Mouse (Mus musculus): ENCODE data around the gene Lrrc49. TPM values are rescaled to one million over a fixed set of nuclear protein-coding genes. Genes with fewer than 3 reads are reported as not detected.
A peak's percentile ranks its signal among the peaks of the same experiment; 100 is the strongest.

Gene Lrrc49
- polyA plus RNA-seq, 1 experiment from 2014 or later, result 0.79 TPM

- H3K36me3 ChIP-seq (ENCODE audit: control insufficient read depth, insufficient read depth), result no peaks in the 10 kb centered on the region
- WGBS (ENCODE audit: insufficient replicate concordance), result 3% methylated on average over 66 of the region's 66 CpGs
Observed at GRCm38 (mm10) chr9:60712771-60713541, 25.0 kb upstream of the Lrrc49 start, which contains the start of gene Larp6. Larp6 (plus strand) TSS chr9:60712989.

GRCm38 (mm10) chr9:60712011-60712410 is 24.1 kb upstream of the Lrrc49 start:
- Histone ChIP-seq H3K27me3 (ENCODE audit: control insufficient read depth, insufficient read depth, low read depth, low read length) (peaks cover 14% of the 10 kb centered on the region), H3K4me3 (ENCODE audit: low read depth, low read length) (no peak overlapping the region), H3K4me1 (ENCODE audit: control insufficient read depth, low read depth, low read length) (no peaks in the 10 kb centered on the region; the same call in none of the 2 replicates), H3K9ac (ENCODE audit: low read depth, low read length) (no peak overlapping the region), H3K27ac (ENCODE audit: low read length) (no peak overlapping the region), H3K4me2 (ENCODE audit: low read depth, low read length) (no peak overlapping the region), H3K9me3 (replicated peaks; ENCODE audit: control insufficient read depth, low read length) (no peaks in the 10 kb centered on the region), H3K36me3 (ENCODE audit: control insufficient read depth, insufficient read depth) (no peaks in the 10 kb centered on the region)
- no peak for ATAC-seq (ENCODE audit: low read depth)
- WGBS (ENCODE audit: insufficient replicate concordance), result 57% methylated on average over 5 of the region's 5 CpGs

More at GRCm38 (mm10) chr9:60712771-60713541, 25.0 kb upstream of the Lrrc49 start, which contains the start of gene Larp6:
- Histone ChIP-seq H3K4me3 (ENCODE audit: low read depth, low read length) (peak within 1 kb of the TSS; percentile 52), H3K4me1 (ENCODE audit: control insufficient read depth, low read depth, low read length) (no peaks in the 10 kb centered on the region; the same call in none of the 2 replicates), H3K9me3 (replicated peaks; ENCODE audit: control insufficient read depth, low read length) (no peaks in the 10 kb centered on the region), H3K27ac (ENCODE audit: low read length) (no peak within 1 kb of the TSS), H3K4me2 (ENCODE audit: low read depth, low read length) (peak within 1 kb of the TSS; percentile 58), H3K27me3 (ENCODE audit: control insufficient read depth, insufficient read depth, low read depth, low read length) (peaks cover 14% of the 10 kb centered on the region), H3K9ac (ENCODE audit: low read depth, low read length) (no peak within 1 kb of the TSS; the same call in 1 of the 2 replicates)
- ATAC-seq (ENCODE audit: low read depth), result no peak

GRCm38 (mm10) chr9:60709721-60710120 is 21.8 kb upstream of the Lrrc49 start:
- Histone ChIP-seq H3K9me3 (replicated peaks; ENCODE audit: control insufficient read depth, low read length) (no peaks in the 10 kb centered on the region), H3K9ac (ENCODE audit: low read depth, low read length) (no peak overlapping the region), H3K4me1 (ENCODE audit: control insufficient read depth, low read depth, low read length) (no peaks in the 10 kb centered on the region; the same call in none of the 2 replicates), H3K4me2 (ENCODE audit: low read depth, low read length) (no peak overlapping the region), H3K27me3 (ENCODE audit: control insufficient read depth, insufficient read depth, low read depth, low read length) (peaks cover 14% of the 10 kb centered on the region), H3K27ac (ENCODE audit: low read length) (no peak overlapping the region), H3K4me3 (ENCODE audit: low read depth, low read length) (no peak overlapping the region), H3K36me3 (ENCODE audit: control insufficient read depth, insufficient read depth) (no peaks in the 10 kb centered on the region)
- no peak for ATAC-seq (ENCODE audit: low read depth)
- 59% methylated on average over 6 of the region's 6 CpGs for WGBS (ENCODE audit: insufficient replicate concordance)

- Histone ChIP-seq H3K4me2 (ENCODE audit: low read depth, low read length) (no peak overlapping the region), H3K27me3 (ENCODE audit: control insufficient read depth, insufficient read depth, low read depth, low read length) (peaks cover 12% of the 10 kb centered on the region), H3K9me3 (replicated peaks; ENCODE audit: control insufficient read depth, low read length) (no peaks in the 10 kb centered on the region), H3K4me3 (ENCODE audit: low read depth, low read length) (no peak overlapping the region), H3K4me1 (ENCODE audit: control insufficient read depth, low read depth, low read length) (no peaks in the 10 kb centered on the region; the same call in none of the 2 replicates), H3K27ac (ENCODE audit: low read length) (no peak overlapping the region), H3K9ac (ENCODE audit: low read depth, low read length) (no peak overlapping the region), H3K36me3 (ENCODE audit: control insufficient read depth, insufficient read depth) (no peaks in the 10 kb centered on the region)
- ATAC-seq (ENCODE audit: low read depth), result no peak
- 67% methylated on average over 5 of the region's 5 CpGs for WGBS (ENCODE audit: insufficient replicate concordance)
Observed at GRCm38 (mm10) chr9:60708606-60709005, 20.6 kb upstream of the Lrrc49 start.

- Histone ChIP-seq H3K27ac (ENCODE audit: low read length) (no peak overlapping the region), H3K4me3 (ENCODE audit: low read depth, low read length) (no peak overlapping the region), H3K4me2 (ENCODE audit: low read depth, low read length) (no peak overlapping the region), H3K9me3 (replicated peaks; ENCODE audit: control insufficient read depth, low read length) (no peaks in the 10 kb centered on the region), H3K27me3 (ENCODE audit: control insufficient read depth, insufficient read depth, low read depth, low read length) (peaks cover 2% of the 10 kb centered on the region; the same call in 1 of the 2 replicates), H3K9ac (ENCODE audit: low read depth, low read length) (no peak overlapping the region), H3K36me3 (ENCODE audit: control insufficient read depth, insufficient read depth) (no peaks in the 10 kb centered on the region), H3K4me1 (ENCODE audit: control insufficient read depth, low read depth, low read length) (no peaks in the 10 kb centered on the region; the same call in 1 of the 2 replicates)
- no peak for ATAC-seq (ENCODE audit: low read depth)
- WGBS (ENCODE audit: insufficient replicate concordance), result 63% methylated on average over 2 of the region's 2 CpGs
Observed at GRCm38 (mm10) chr9:60707594-60707993, 19.6 kb upstream of the Lrrc49 start.

- Histone ChIP-seq H3K4me3 (ENCODE audit: low read depth, low read length) (no peak overlapping the region), H3K4me1 (ENCODE audit: control insufficient read depth, low read depth, low read length) (no peaks in the 10 kb centered on the region), H3K36me3 (ENCODE audit: control insufficient read depth, insufficient read depth) (no peaks in the 10 kb centered on the region), H3K9me3 (replicated peaks; ENCODE audit: control insufficient read depth, low read length) (no peaks in the 10 kb centered on the region), H3K27me3 (ENCODE audit: control insufficient read depth, insufficient read depth, low read depth, low read length) (no peaks in the 10 kb centered on the region), H3K27ac (ENCODE audit: low read length) (no peak overlapping the region), H3K4me2 (ENCODE audit: low read depth, low read length) (no peak overlapping the region), H3K9ac (ENCODE audit: low read depth, low read length) (no peak overlapping the region)
- no peak for ATAC-seq (ENCODE audit: low read depth)
- WGBS (ENCODE audit: insufficient replicate concordance), result 63% methylated on average over 18 of the region's 18 CpGs
Observed at GRCm38 (mm10) chr9:60699581-60700231, 11.7 kb upstream of the Lrrc49 start.

GRCm38 (mm10) chr9:60696271-60696985 is 8.5 kb upstream of the Lrrc49 start:
- no peak for ATAC-seq (ENCODE audit: low read depth)
- Histone ChIP-seq H3K27ac (ENCODE audit: low read length) (no peak overlapping the region), H3K9ac (ENCODE audit: low read depth, low read length) (no peak overlapping the region), H3K27me3 (ENCODE audit: control insufficient read depth, insufficient read depth, low read depth, low read length) (no peaks in the 10 kb centered on the region), H3K36me3 (ENCODE audit: control insufficient read depth, insufficient read depth) (no peaks in the 10 kb centered on the region), H3K4me2 (ENCODE audit: low read depth, low read length) (no peak overlapping the region), H3K4me1 (ENCODE audit: control insufficient read depth, low read depth, low read length) (no peaks in the 10 kb centered on the region), H3K4me3 (ENCODE audit: low read depth, low read length) (no peak overlapping the region), H3K9me3 (replicated peaks; ENCODE audit: control insufficient read depth, low read length) (no peaks in the 10 kb centered on the region)
- 50% methylated on average over 6 of the region's 6 CpGs for WGBS (ENCODE audit: insufficient replicate concordance)

- H3K4me3 ChIP-seq (ENCODE audit: low read depth, low read length), result no peak overlapping the region
- H3K9me3 ChIP-seq (replicated peaks; ENCODE audit: control insufficient read depth, low read length), result no peaks in the 10 kb centered on the region
- no peak overlapping the region for H3K4me2 ChIP-seq (ENCODE audit: low read depth, low read length)
- 44% methylated on average over 2 of the region's 2 CpGs for WGBS (ENCODE audit: insufficient replicate concordance)
- no peak overlapping the region for H3K27ac ChIP-seq (ENCODE audit: low read length)
- no peaks in the 10 kb centered on the region for H3K4me1 ChIP-seq (ENCODE audit: control insufficient read depth, low read depth, low read length)
- no peak overlapping the region for H3K9ac ChIP-seq (ENCODE audit: low read depth, low read length)
- H3K27me3 ChIP-seq (ENCODE audit: control insufficient read depth, insufficient read depth, low read depth, low read length), result no peaks in the 10 kb centered on the region
- no peaks in the 10 kb centered on the region for H3K36me3 ChIP-seq (ENCODE audit: control insufficient read depth, insufficient read depth)
- no peak for ATAC-seq (ENCODE audit: low read depth)
Observed at GRCm38 (mm10) chr9:60693986-60694385, 6.0 kb upstream of the Lrrc49 start.

Measured in liver, embryonic 16.5 days (tissue).